Mouse (Mus musculus): ENCODE measurements around the gene Polr3e.
"Not testable (repeated sequence)": the region's sequence is repeated elsewhere in the genome, so short reads cannot be mapped to it uniquely, and the experiment has no call there.

Polr3e gene

DNA sequence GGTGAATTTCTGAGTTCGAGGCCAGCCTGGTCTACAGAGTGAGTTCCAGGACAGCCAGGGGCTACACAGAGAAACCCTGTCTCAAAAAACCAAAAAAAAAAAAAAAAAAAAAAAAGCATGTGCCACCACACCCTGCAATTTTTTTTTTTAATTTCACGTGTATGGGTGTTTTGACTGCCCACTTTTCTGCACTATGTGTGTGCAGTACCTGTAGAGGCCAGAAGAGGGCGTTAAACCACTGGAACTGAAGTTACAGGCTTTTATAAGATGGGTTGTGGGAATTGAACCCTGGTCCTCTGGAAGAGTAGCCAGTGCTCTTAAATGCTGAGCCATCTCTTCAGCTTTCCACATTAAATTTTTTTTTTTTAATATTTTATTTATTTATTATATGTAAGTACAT is 7.4 kb upstream of the Polr3e start:
- DNase-seq (ENCODE audit: low spot score): not testable (repeated sequence)

DNA sequence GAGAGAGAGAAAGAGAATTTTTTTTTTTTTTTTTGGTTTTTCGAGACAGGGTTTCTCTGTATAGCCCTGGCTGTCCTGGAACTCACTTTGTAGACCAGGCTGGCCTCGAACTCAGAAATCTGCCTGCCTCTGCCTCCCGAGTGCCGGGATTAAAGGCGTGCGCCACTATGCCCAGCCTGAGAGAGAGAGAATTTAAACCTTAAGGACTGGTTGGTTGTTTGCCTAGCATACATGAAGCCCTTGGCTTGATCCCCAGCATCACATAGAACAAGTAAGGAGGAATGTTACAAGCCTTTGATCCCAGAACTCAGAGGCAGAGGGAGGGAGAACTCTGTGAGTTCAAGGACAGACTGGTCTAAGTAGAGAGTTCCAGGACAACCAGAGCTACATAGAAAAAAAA is 6.3 kb upstream of the Polr3e start:
- not testable (repeated sequence) for DNase-seq (ENCODE audit: low spot score)

DNA sequence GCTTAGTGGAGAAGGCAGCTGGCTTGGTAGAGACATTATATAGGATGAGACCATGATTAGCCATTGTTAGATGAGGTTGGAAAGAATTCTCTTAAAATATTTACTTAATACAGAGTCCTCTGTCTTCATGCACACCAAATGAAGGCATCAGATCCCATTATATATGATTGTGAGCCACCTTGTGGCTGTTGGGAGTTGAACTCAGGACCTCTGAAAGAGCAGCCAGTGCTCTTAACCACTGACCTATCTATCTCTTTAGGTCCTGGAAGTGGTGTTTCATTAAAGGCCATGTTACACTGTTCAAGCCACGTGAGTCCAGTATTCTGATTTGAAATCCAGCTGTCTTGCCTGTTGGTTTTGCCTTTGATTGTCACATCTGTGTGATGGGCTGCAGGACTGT is 4.2 kb upstream of the Polr3e start:
- DNase-seq (ENCODE audit: low spot score): peak; percentile 45

DNA sequence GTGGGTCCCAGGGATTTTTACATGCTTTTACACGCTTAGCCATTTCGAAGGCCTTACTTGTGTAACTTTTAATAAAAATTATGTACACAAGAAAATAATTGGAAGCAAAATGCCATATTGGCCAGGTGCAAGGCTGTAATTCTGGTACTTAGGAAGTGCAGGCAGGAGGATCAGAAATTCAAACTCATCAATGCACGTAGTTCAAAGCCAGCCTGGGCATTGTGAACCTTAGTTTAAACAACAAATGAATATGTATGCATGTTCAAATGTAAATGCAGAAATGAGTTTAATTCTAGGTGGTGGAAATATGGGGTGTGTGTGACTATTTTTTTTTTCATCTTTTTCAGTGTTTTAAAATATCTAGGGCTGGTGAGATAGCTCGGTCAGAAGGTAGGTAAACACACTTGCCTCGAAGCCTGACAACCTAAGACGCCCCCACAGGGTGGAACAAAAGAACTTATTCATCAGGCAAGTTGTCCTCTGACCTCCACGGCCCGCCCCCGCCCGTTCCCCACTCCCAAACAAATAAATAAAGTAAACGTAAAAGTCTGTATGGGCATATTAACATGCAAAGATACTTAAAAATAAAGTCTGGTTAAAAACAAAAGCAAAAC is 1.2 kb upstream of the Polr3e start:
- peak; percentile 15 for DNase-seq (ENCODE audit: low spot score)

DNA sequence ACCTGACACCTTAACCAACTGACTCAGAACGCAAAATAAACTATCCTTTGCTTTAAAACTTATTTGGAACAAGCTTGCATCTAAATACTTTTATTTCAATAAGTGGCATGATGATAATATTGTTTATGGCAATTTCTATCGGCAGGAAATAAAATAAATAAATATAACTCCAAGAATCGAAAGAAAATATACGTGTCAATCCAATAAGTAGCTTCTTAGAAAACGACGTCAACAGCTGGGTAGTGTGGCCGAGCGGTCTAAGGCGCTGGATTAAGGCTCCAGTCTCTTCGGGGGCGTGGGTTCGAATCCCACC is 309 bp upstream of the Polr3e start:
- no peak for DNase-seq (ENCODE audit: low spot score)

DNA sequence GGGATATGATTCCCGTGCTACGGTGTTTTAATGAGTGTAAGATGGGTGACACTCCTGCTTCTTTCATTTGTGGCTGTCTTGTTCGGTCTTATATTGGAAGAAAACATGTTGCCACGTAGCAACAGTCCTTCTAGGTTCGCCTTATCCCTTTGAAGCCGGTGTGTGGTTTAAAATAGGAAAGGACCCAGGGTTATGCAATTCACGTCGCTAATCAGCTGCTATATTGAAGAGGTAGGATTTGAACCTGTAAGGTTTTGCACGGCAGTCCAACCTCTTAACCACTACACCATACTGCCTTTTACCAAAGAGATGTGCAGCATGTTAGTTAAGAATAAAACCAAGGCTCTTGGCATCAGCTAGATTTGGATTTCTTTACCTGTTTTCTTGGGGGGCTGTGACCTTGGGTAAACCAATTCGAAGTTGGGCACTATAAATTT is 1.0 kb downstream of the Polr3e start:
- DNase-seq (ENCODE audit: low spot score): peak; percentile 85

DNA sequence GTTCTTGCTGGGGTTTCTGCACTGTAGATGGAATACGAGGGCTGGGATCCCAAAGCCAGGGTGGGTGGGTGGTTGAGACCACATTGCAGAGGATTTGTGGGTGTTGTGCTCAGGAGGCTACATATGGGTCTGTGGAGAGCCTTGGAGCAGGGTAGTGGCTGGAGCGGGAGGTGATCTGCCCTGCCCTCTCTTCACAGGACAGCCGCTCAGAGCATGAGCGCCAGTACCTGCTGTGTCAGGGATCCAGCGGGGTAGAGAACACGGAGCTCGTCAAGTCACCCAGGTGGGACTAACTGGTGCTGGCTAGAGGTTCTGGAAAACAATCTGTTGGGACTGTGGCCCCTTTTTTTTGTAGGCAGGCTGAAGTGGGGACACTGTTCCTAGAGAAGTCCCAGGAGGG is 15.6 kb downstream of the Polr3e start:
- DNase-seq (ENCODE audit: low spot score): no peak

DNA sequence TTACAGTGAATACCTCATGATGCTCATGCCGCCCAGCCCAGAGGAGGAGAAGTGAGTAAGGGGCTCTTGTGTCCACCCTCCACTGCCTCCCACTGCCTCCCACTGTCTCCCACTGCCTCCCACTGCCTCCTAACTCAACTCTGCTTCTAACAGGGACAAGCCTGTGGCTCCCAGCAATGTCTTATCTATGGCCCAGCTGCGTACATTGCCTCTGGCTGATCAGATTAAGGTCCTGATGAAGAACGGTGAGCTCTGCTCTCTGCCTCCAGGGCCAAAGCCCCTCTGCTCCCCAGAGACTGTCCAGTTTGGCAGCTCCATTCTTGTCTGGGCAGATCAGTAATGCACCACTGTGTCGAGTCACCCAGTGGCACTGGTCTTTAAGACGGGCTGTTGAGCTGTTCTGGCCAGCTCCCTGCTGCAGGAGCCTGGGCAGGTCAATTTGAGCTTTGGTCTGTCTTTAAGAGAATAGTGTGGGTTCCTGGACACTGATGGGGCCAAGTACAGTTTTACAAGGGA is 16.2 kb downstream of the Polr3e start:
- DNase-seq (ENCODE audit: low spot score): no peak

DNA sequence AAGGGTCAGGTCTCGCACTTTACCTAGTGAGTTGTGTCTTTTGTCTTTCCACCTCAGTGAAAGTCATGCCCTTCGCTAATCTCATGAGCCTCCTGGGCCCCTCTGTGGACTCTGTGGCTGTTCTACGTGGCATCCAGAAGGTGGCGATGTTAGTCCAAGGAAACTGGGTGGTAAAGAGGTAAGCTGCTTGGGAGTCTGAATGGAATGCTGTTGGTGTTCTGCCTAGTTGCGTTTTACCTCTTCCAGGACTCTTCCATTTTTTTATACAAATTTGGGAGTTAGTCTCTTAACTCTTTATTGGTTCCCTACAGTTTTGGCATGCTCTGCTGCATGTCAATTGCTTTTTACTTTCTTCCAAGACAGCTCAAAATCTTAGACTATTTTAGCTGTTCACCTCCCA is 17.2 kb downstream of the Polr3e start:
- DNase-seq (ENCODE audit: low spot score): peak; percentile 81

DNA sequence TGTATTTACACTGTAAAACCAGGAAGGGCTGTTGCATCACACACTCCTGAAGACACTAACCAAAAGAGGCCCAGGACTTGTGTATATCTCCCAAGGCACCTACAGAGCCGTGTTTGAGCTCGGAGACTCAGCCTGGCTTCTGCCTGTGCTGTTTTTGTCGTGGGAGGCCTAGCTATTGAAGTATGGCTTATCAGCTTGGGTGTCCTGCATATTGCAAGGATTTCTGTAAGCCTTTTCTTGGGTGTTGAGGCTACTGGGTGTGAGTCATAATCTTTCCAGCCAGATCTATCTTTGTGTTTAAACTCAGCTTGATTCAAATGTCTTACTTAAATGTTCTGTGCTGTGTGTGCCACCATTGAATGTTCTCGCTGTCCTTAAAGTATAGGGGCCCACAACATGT is 19.0 kb downstream of the Polr3e start:
- no peak for DNase-seq (ENCODE audit: low spot score)

DNA sequence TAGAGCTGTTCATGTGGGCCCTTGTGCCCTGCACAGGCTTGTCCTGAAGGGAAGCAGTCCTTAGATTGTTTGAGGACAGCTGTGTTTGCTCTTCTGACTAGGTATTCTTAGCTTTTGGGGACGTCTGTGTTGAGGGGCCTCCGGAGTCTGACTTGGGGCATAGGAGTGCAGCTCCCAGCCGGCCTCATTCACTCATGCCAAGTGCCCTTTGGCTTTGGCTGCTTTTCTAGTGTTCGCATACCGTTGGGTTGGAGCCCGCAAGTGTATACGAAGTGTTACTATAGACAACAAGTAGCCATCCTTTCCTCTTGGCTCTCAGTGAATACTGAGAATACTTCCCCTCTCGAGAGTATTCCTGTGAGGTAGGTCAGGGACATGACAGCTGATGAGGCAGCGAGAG is 20.7 kb downstream of the Polr3e start:
- DNase-seq (ENCODE audit: low spot score): no peak

DNA sequence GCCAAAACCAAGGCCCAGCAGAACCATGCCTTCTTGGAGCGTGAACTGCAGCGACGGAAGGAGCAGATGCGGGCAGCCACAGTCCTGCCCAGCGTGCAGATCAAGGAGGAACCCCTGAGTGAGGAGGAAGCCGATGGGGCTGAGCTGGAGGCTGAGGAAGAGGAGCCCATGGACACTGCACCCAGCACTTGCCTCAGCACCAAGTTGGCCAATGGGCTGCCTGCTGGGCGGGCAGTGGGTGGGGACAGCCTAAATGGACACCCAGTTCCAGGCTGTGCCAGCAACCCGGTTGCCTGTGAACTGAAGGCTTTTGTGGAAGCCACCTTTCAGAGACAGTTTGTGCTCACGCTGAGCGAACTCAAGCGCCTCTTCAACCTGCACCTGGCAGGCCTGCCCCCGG is 22.8 kb downstream of the Polr3e start:
- DNase-seq (ENCODE audit: low spot score): no peak

DNA sequence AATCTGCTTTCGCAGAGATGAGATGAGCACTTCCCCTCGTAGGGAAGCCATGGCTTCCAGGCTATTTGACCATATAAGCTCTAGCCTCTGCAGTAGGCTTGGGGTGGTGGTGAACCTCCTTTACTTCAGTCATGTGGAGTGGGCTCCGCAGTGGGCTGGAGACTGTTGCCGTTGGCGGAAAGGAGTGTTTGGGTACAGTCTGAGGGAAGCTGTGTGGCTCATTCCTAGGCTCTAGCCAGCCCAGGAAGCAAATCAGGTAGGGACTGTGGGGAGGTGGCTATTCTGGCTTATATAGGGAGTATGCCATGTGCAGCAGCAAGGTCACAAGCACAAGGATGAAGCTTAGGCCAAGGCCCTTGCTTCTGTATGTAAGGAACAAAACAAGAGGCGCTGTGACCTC is 23.7 kb downstream of the Polr3e start:
- no peak for DNase-seq (ENCODE audit: low spot score)

DNA sequence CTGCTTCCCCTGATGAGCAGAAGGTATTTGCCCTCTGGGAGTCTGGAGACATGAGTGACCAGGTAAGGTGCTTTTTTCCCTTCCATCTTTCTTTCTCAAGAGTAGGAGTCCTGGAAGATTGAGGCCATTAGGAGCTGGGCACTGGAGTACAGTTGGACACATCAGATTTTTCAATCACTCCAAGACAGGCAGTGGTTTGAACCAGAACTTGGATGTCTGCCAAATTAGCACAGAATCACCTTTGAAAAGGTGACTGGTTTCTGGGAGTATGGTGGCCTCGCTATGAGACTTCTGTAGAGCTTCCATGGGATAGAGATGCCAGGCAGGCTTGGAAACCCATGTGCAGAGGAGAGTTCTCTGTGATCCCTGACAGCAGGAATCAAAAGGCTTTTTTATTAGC is 25.0 kb downstream of the Polr3e start:
- no peak for DNase-seq (ENCODE audit: low spot score)

DNA sequence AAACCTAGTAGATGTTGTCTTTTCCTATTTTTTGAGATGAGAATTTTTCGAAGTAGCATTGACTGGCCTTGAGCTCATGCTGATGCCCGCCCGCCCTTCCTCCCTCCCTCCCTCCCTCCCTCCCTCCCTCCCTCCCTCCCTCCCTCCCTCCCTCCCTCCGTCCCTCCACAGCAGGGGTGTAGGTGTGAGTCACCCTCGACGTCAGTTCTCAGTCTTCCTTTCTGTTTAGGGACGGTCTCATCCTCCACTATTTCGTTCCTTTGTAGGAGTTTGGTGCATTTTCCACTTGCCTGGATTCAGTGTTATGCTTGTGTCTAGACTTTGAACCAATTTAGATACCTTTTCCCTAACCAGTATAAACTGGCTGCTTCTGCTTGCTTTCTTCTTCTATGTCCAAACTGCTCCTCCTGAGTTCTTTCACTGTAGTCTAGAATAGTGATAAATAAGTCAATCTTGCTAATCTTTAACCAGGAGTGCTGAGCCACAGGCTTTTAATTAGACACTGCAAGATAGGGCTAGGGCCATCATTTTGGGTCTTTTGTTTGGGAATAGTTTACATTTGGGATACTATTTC is 26.5 kb downstream of the Polr3e start:
- DNase-seq (ENCODE audit: low spot score): no peak

DNA sequence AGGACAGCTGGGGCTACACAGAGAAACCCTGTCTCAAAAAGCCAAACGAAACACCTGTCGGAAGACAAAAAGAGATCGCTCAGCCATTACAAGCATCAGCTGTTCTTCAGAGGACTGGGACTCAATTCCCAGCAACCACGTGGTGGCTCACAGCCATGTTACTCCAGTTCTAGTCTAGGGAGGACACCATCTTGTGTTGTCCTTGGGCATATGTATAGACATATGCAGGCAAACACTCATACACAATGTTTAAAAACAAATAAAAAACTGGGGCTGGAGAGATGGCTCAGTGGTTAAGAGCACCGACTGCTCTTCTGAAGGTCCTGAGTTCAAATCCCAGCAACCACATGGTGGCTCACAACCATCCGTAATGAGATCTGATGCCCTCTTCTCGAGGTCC is 36.0 kb downstream of the Polr3e start:
- not testable (repeated sequence) for DNase-seq (ENCODE audit: low spot score)

DNA sequence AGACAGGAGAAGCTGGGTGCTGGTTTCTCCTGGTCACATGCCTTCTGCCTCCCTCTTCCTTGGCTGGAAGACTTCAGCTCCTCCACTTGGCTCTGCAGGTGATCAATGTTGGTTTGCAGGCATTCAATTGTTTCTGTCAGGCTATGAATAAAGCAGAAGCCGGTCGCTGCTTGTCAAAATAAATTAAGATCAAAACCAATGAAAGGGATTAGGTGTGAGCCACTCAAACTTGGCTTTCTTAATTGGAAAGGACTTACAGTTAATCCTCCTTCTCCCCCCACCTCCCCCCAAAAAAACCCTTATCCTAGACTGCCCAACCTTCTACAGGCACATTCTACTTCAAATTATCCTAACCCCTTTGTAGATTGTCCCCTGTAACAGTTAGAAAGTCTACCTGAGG is 42.6 kb downstream of the Polr3e start:
- DNase-seq (ENCODE audit: low spot score): no peak

DNA sequence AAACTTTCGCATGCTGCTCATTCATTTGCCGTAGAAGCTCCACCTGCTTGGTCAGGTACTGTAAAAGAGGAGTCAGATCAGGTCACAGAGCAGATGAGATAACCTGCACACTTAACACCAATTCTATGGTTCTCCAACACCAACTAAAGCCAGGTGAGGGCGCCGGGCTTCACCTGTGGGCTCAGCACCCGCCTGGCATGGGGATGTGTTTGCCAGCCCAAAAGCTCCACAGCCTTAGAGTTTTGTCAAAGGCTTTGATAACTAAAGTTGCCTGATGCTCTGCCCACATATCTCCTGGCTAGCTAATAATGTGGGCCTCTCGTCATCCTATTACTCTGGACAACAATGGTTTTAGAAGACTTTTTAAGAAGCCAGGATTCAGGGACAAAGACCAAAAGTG is 43.1 kb downstream of the Polr3e start:
- DNase-seq (ENCODE audit: low spot score): no peak

DNA sequence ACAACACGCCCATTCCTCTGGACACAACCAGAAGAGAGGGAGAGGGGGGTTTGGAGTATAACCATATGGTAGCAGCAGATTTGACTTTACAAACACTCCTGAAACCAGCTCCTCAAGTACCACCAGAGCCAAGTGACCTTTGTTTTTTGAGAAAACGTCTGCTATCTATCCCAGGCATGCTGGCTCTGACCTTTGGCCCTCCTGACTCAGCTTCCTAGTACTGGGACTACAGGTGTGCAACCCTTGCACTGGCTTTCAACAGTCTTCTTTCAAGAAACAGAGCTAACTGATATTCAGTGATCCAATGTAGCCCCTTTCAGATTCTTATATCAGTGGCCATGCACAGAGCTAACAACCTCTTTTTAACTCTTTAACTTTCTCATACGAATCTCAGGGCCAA is 44.3 kb downstream of the Polr3e start:
- no peak for DNase-seq (ENCODE audit: low spot score)

DNA sequence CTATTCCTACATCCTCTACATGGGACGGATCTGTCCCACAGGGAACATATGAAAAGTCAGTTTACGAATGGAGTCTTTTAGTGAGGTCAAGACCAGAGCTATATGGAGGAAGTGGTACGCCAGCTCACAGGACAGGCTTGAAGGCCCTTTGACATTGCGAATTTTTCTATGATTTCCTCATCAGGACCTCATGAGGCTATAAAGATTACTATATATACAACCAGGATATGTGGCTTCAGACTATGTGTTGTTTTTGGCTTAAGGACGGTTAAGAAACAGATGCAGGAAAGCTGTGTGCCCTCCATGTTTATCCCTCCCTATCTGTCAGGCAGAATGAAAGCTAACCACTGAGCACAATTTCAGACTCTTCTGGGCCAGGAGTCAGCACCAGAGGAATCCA is 45.6 kb downstream of the Polr3e start:
- DNase-seq (ENCODE audit: low spot score): no peak

DNA sequence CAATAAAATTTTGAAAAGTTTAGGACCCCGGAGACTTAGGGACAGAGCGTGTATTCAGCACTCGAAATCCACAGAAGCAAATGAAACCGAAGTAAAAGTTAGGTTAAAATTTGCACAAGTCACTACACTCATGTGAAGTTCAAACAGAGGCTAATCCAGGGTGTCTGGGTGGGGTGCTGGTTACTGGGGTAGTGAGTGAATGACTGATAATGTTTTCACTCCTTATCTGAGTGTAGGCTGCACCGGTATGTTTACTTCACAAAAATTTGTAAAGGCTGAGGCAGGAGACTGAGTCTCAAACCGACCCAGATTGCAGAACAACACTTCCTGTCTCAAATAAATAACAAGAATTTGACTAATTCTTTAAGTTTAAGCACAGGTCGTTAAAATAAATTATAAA is 51.7 kb downstream of the Polr3e start:
- no peak for DNase-seq (ENCODE audit: low spot score)

DNA sequence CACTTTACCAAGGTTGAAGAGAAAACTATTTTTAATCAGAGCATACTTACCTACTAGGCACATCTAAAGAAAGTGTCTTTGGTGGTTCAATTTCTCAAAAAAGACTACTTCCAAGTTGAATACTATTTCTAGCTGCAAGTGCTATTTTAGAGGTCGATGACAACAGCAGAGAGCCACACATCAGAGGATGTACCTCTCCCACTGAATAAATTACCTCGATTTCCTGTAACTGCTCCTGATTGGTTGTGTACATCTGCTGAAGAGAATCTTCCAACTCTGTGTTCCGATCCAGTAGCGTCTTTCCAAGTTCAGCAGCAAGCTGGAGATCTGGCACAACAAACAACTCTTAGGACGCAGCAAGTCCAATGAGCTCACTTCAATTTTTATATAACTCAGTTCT is 52.6 kb downstream of the Polr3e start:
- no peak for DNase-seq (ENCODE audit: low spot score)

DNA sequence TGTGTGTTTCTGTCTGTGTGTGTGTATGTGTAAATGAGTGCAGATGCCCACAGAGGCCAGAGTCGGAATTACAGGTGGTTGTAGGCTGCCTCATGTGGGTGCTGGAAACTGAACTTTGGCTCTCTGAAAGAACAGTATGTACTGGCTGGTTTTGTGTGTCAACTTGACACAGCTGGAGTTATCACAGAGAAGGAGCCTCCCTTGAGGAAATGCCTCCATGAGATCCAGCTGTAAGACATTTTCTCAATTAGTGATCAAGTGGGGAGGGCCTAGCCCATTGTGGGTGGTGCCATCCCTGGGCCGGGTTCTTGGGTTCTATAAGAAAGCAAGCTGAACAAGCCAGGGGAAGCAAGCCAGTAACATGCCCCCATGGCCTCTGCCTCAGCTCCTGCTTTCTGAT is 54.9 kb downstream of the Polr3e start:
- DNase-seq (ENCODE audit: low spot score): not testable (repeated sequence)

DNA sequence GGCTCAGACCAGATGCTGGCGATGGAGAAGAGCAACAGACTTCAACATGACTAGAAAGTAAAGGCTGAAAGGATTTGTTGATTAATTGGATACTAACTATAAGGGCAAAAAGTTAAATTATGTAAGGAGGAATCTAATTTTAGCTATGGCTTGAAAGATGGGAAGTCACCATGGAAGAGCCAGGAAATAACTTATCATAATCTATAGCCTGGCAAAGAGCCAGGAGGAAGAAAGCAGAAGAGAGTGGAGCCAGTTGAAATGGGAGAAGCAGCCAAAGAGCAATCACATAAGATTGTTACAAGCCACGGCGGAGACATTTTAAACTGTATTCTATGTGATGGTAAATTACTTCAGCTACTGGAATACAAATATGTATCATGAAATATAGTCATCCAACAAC is 56.5 kb downstream of the Polr3e start:
- DNase-seq (ENCODE audit: low spot score): no peak

All from embryo, embryonic 10 days (tissue).